Mouse (Mus musculus): ENCODE data around the gene Shpk. TPM values are rescaled to one million over a fixed set of nuclear protein-coding genes. Genes with fewer than 3 reads are reported as not detected.

Shpk gene
- polyA plus RNA-seq, 1 experiment, result 4.1 TPM

- TF ChIP-seq CTCF (IDR thresholded peaks at IDR 0.05; ENCODE audit: extremely low read depth, insufficient read depth, low read length) (no peak), POLR2A (IDR thresholded peaks at IDR 0.05; ENCODE audit: extremely low read depth, insufficient read depth, low read length) (no peak)
- Histone ChIP-seq H3K4me3 (ENCODE audit: insufficient read depth, low read length) (no peak overlapping the region), H3K4me1 (ENCODE audit: control insufficient read depth, insufficient read depth, low read length) (peaks cover 2% of the 10 kb centered on the region; the same call in 1 of the 2 replicates), H3K27ac (ENCODE audit: insufficient read depth, low read length) (no peak overlapping the region)
These were observed 4.8 kb upstream of the Shpk start for GRCm38 (mm10) chr11:73194444-73194843.

GRCm38 (mm10) chr11:73198190-73198589 is 1.1 kb upstream of the Shpk start:
- Histone ChIP-seq H3K4me3 (ENCODE audit: insufficient read depth, low read length) (peak overlapping the region; percentile 48), H3K27ac (ENCODE audit: insufficient read depth, low read length) (no peak overlapping the region), H3K4me1 (ENCODE audit: control insufficient read depth, insufficient read depth, low read length) (peaks cover 2% of the 10 kb centered on the region; the same call in 1 of the 2 replicates)
- no peak for TF ChIP-seq CTCF (IDR thresholded peaks at IDR 0.05; ENCODE audit: extremely low read depth, insufficient read depth, low read length)
- no peak for TF ChIP-seq POLR2A (IDR thresholded peaks at IDR 0.05; ENCODE audit: extremely low read depth, insufficient read depth, low read length)

- TF ChIP-seq POLR2A (IDR thresholded peaks at IDR 0.05; ENCODE audit: extremely low read depth, insufficient read depth, low read length), result peak; percentile 94
- no peak for TF ChIP-seq CTCF (IDR thresholded peaks at IDR 0.05; ENCODE audit: extremely low read depth, insufficient read depth, low read length)
- Histone ChIP-seq H3K4me1 (ENCODE audit: control insufficient read depth, insufficient read depth, low read length) (peaks cover 2% of the 10 kb centered on the region; the same call in 1 of the 2 replicates), H3K27ac (ENCODE audit: insufficient read depth, low read length) (0 out of 2 replicates have a peak within 1 kb of the TSS, but pooled peaks have one; percentile 7), H3K4me3 (ENCODE audit: insufficient read depth, low read length) (peak within 1 kb of the TSS; percentile 48)
These were observed 544 bp upstream of the Shpk start, which contains the start of gene Ctns for GRCm38 (mm10) chr11:73198603-73199229. Gene Ctns, minus strand, starts transcription at chr11:73199042.

- TF ChIP-seq POLR2A (IDR thresholded peaks at IDR 0.05; ENCODE audit: extremely low read depth, insufficient read depth, low read length), result no peak
- no peak for TF ChIP-seq CTCF (IDR thresholded peaks at IDR 0.05; ENCODE audit: extremely low read depth, insufficient read depth, low read length)
- H3K4me1 ChIP-seq (ENCODE audit: control insufficient read depth, insufficient read depth, low read length), result peaks cover 2% of the 10 kb centered on the region; the same call in 1 of the 2 replicates
- H3K4me3 ChIP-seq (ENCODE audit: insufficient read depth, low read length), result peak overlapping the region; percentile 48
- H3K27ac ChIP-seq (ENCODE audit: insufficient read depth, low read length), result no peak overlapping the region
These were observed 619 bp downstream of the Shpk start for GRCm38 (mm10) chr11:73199879-73200278.

- no peak overlapping the region for H3K4me3 ChIP-seq (ENCODE audit: insufficient read depth, low read length)
- TF ChIP-seq POLR2A (IDR thresholded peaks at IDR 0.05; ENCODE audit: extremely low read depth, insufficient read depth, low read length), result no peak
- H3K4me1 ChIP-seq (ENCODE audit: control insufficient read depth, insufficient read depth, low read length), result peaks cover 2% of the 10 kb centered on the region; the same call in 1 of the 2 replicates
- no peak overlapping the region for H3K27ac ChIP-seq (ENCODE audit: insufficient read depth, low read length)
These were observed 1.8 kb downstream of the Shpk start for GRCm38 (mm10) chr11:73201021-73201420.

- Histone ChIP-seq H3K27ac (ENCODE audit: insufficient read depth, low read length) (no peak overlapping the region), H3K4me3 (ENCODE audit: insufficient read depth, low read length) (no peak overlapping the region), H3K4me1 (ENCODE audit: control insufficient read depth, insufficient read depth, low read length) (peaks cover 2% of the 10 kb centered on the region; the same call in 1 of the 2 replicates)
- TF ChIP-seq CTCF (IDR thresholded peaks at IDR 0.05; ENCODE audit: extremely low read depth, insufficient read depth, low read length) (no peak), POLR2A (IDR thresholded peaks at IDR 0.05; ENCODE audit: extremely low read depth, insufficient read depth, low read length) (no peak)
These were observed 2.3 kb downstream of the Shpk start for GRCm38 (mm10) chr11:73201597-73201996.

GRCm38 (mm10) chr11:73203895-73204294 is 4.6 kb downstream of the Shpk start:
- no peaks in the 10 kb centered on the region for H3K4me1 ChIP-seq (ENCODE audit: control insufficient read depth, insufficient read depth, low read length)
- TF ChIP-seq POLR2A (IDR thresholded peaks at IDR 0.05; ENCODE audit: extremely low read depth, insufficient read depth, low read length), result no peak
- TF ChIP-seq CTCF (IDR thresholded peaks at IDR 0.05; ENCODE audit: extremely low read depth, insufficient read depth, low read length), result no peak
- no peak overlapping the region for H3K27ac ChIP-seq (ENCODE audit: insufficient read depth, low read length)
- no peak overlapping the region for H3K4me3 ChIP-seq (ENCODE audit: insufficient read depth, low read length)

GRCm38 (mm10) chr11:73205194-73205593 is 5.9 kb downstream of the Shpk start:
- TF ChIP-seq CTCF (IDR thresholded peaks at IDR 0.05; ENCODE audit: extremely low read depth, insufficient read depth, low read length) (no peak), POLR2A (IDR thresholded peaks at IDR 0.05; ENCODE audit: extremely low read depth, insufficient read depth, low read length) (no peak)
- no peak overlapping the region for H3K4me3 ChIP-seq (ENCODE audit: insufficient read depth, low read length)
- H3K27ac ChIP-seq (ENCODE audit: insufficient read depth, low read length), result no peak overlapping the region
- H3K4me1 ChIP-seq (ENCODE audit: control insufficient read depth, insufficient read depth, low read length), result no peaks in the 10 kb centered on the region

GRCm38 (mm10) chr11:73207621-73208020 is 8.4 kb downstream of the Shpk start:
- TF ChIP-seq POLR2A (IDR thresholded peaks at IDR 0.05; ENCODE audit: extremely low read depth, insufficient read depth, low read length) (no peak), CTCF (IDR thresholded peaks at IDR 0.05; ENCODE audit: extremely low read depth, insufficient read depth, low read length) (no peak)
- Histone ChIP-seq H3K4me3 (ENCODE audit: insufficient read depth, low read length) (no peak overlapping the region), H3K27ac (ENCODE audit: insufficient read depth, low read length) (no peak overlapping the region), H3K4me1 (ENCODE audit: control insufficient read depth, insufficient read depth, low read length) (no peaks in the 10 kb centered on the region)

GRCm38 (mm10) chr11:73213956-73214355 is 14.7 kb downstream of the Shpk start:
- no peaks in the 10 kb centered on the region for H3K4me1 ChIP-seq (ENCODE audit: control insufficient read depth, insufficient read depth, low read length)
- TF ChIP-seq POLR2A (IDR thresholded peaks at IDR 0.05; ENCODE audit: extremely low read depth, insufficient read depth, low read length), result no peak
- no peak for TF ChIP-seq CTCF (IDR thresholded peaks at IDR 0.05; ENCODE audit: extremely low read depth, insufficient read depth, low read length)

More at GRCm38 (mm10) chr11:73213956-73214355, 14.7 kb downstream of the Shpk start:
- Histone ChIP-seq H3K4me3 (ENCODE audit: insufficient read depth, low read length) (no peak overlapping the region), H3K27ac (ENCODE audit: insufficient read depth, low read length) (no peak overlapping the region)

All from cortical plate, adult 2 months (tissue).